Mouse (Mus musculus) stomach, postnatal 0 days (tissue): Measurements from ENCODE around the gene Gmeb1. TPM values are rescaled to one million over a fixed set of nuclear protein-coding genes. Genes with fewer than 3 reads are reported as not detected.

Experiments used
- ATAC-seq: fragments of 200-750 bp; cut with Nextera tagmentation; 2 replicates; pipeline ENCODE4 v1.8.0; 2017; ENCODE audit not compliant: low FRiP score, low TSS enrichment
- DNase-seq: peaks from one replicate; pipeline ENCODE4 v3.0.0-alpha.2; 2016; ENCODE audit warnings: low spot score
- H3K27ac ChIP-seq: fragments of 300-500 bp; sonication (generic); replicated peaks from 2 replicates; pipeline ENCODE4 v1.5.1; 2014; ENCODE audit warnings: mild to moderate bottlenecking, control low read depth
- H3K27me3 ChIP-seq: fragments of 300-500 bp; sonication (generic); 2 replicates; pipeline ENCODE4 v1.6.1; 2014; ENCODE audit warnings: low read length; ENCODE audit not compliant: control insufficient read depth, insufficient read depth
- H3K36me3 ChIP-seq: fragments of 300-500 bp; sonication (generic); 2 replicates; pipeline ENCODE4 v1.6.1; 2014; ENCODE audit warnings: low read length, mixed read lengths; ENCODE audit not compliant: control insufficient read depth, insufficient read depth
- H3K4me1 ChIP-seq: fragments of 300-500 bp; sonication (generic); replicated peaks from 2 replicates; pipeline ENCODE4 v1.6.1; 2014; ENCODE audit warnings: antibody characterized with exemption; ENCODE audit not compliant: control insufficient read depth, insufficient read depth
- H3K4me2 ChIP-seq: fragments of 300-500 bp; sonication (generic); replicated peaks from 2 replicates; pipeline ENCODE4 v1.6.1; 2014; ENCODE audit warnings: low read depth, mild to moderate bottlenecking, control low read depth, moderate library complexity
- H3K4me3 ChIP-seq: fragments of 300-500 bp; sonication (generic); 2 replicates; pipeline ENCODE4 v1.5.1; 2014; ENCODE audit warnings: low read depth, low read length, control low read depth
- H3K9ac ChIP-seq: fragments of 300-500 bp; sonication (generic); 2 replicates; pipeline ENCODE4 v1.6.1; 2014; ENCODE audit warnings: mild to moderate bottlenecking, low read length, control low read depth, mixed read lengths
- H3K9me3 ChIP-seq: fragments of 300-500 bp; sonication (generic); 2 replicates; pipeline ENCODE4 v1.6.1; 2016; ENCODE audit warnings: low read length; ENCODE audit not compliant: control insufficient read depth
- CTCF ChIP-seq: IDR thresholded peaks from 2 replicates; pipeline ENCODE4 v1.5.1; 2016; ENCODE audit warnings: antibody characterized with exemption, low read depth, mild to moderate bottlenecking, moderate library complexity
- EP300 ChIP-seq: optimal IDR thresholded peaks from 2 replicates; pipeline ENCODE3; 2016; ENCODE audit warnings: antibody characterized with exemption
- WGBS: fragments of 180-500 bp; shearing (Covaris S2); extraction: QIAGEN DNeasy Blood & Tissue Kit; methylation state at CpG from one replicate; pipeline ENCODE4 v1.1.7; 2014; 5-methylcytosine and 5-hydroxymethylcytosine counted together
- polyA plus RNA-seq: library from polyadenylated mRNA; unstranded; fragments of >200 nt; fragmentation: Nextera tagmentation; extraction: Ambion mirVana; gene quantifications from 2 replicates; pipeline ENCODE4 v1.2.1, GENCODE M21; 2015

Gene Gmeb1
- polyA plus RNA-seq, 1 experiment from 2014 or later = 11.4 TPM

- H3K27ac ChIP-seq = peak overlapping the region; percentile 96
- TF ChIP-seq EP300 (no peak), CTCF (no peak)
- no peaks in the 10 kb centered on the region for H3K36me3 ChIP-seq
- ATAC-seq = peak; percentile 88
- H3K9ac ChIP-seq = peak overlapping the region; percentile 97
- no peaks in the 10 kb centered on the region for H3K27me3 ChIP-seq
- peak; percentile 75 for DNase-seq
- H3K9me3 ChIP-seq = no peaks in the 10 kb centered on the region
- 1% methylated on average over 25 of the region's 64 CpGs for WGBS
- H3K4me1 ChIP-seq = no peaks in the 10 kb centered on the region
- peak overlapping the region; percentile 92 for H3K4me2 ChIP-seq
- peak overlapping the region; percentile 70 for H3K4me3 ChIP-seq
Observed at GRCm38 (mm10) chr4:132260404-132261379, 710 bp downstream of the Gmeb1 start.

- Histone ChIP-seq H3K9me3 (no peaks in the 10 kb centered on the region), H3K36me3 (no peaks in the 10 kb centered on the region), H3K27me3 (no peaks in the 10 kb centered on the region), H3K9ac (no peak overlapping the region), H3K4me2 (no peak overlapping the region), H3K27ac (peak overlapping the region; percentile 8; the same call in 1 of the 2 replicates), H3K4me1 (no peaks in the 10 kb centered on the region), H3K4me3 (no peak overlapping the region)
- DNase-seq = no peak
- TF ChIP-seq EP300 (no peak), CTCF (no peak)
- ATAC-seq = no peak
- 56% methylated on average over 4 of the region's 4 CpGs for WGBS
Observed at GRCm38 (mm10) chr4:132259248-132259647, 2.2 kb downstream of the Gmeb1 start.

- Histone ChIP-seq H3K27ac (no peak overlapping the region), H3K9ac (no peak overlapping the region), H3K4me3 (no peak overlapping the region), H3K4me2 (no peak overlapping the region), H3K36me3 (no peaks in the 10 kb centered on the region; the same call in 1 of the 2 replicates), H3K27me3 (no peaks in the 10 kb centered on the region), H3K4me1 (no peaks in the 10 kb centered on the region), H3K9me3 (no peaks in the 10 kb centered on the region)
- WGBS = 92% methylated on average over 3 of the region's 3 CpGs
- DNase-seq = no peak
- TF ChIP-seq EP300 = no peak
- TF ChIP-seq CTCF = no peak
- ATAC-seq = no peak
Observed at GRCm38 (mm10) chr4:132256384-132256783, 5.0 kb downstream of the Gmeb1 start.

- TF ChIP-seq CTCF (peak; percentile 38; the same call in 1 of the 2 replicates), EP300 (no peak)
- Histone ChIP-seq H3K4me1 (no peaks in the 10 kb centered on the region), H3K27me3 (no peaks in the 10 kb centered on the region), H3K9me3 (no peaks in the 10 kb centered on the region), H3K36me3 (peaks cover 4% of the 10 kb centered on the region; the same call in 1 of the 2 replicates), H3K4me2 (no peak overlapping the region), H3K27ac (no peak overlapping the region), H3K4me3 (no peak overlapping the region), H3K9ac (no peak overlapping the region)
- WGBS = 78% methylated on average over 3 of the region's 3 CpGs
- ATAC-seq = no peak
- DNase-seq = no peak
Observed at GRCm38 (mm10) chr4:132254986-132255385, 6.4 kb downstream of the Gmeb1 start.

- Histone ChIP-seq H3K4me2 (no peak overlapping the region), H3K27ac (no peak overlapping the region), H3K9me3 (no peaks in the 10 kb centered on the region), H3K36me3 (peaks cover 6% of the 10 kb centered on the region), H3K4me3 (no peak overlapping the region), H3K4me1 (no peaks in the 10 kb centered on the region), H3K9ac (no peak overlapping the region), H3K27me3 (no peaks in the 10 kb centered on the region)
- no peak for ATAC-seq
- no peak for DNase-seq
- WGBS = 62% methylated on average over 2 of the region's 2 CpGs
- TF ChIP-seq EP300 = no peak
- TF ChIP-seq CTCF = no peak
Observed at GRCm38 (mm10) chr4:132253622-132254021, 7.8 kb downstream of the Gmeb1 start.

GRCm38 (mm10) chr4:132253128-132253527 lies 8.3 kb downstream of the Gmeb1 start:
- Histone ChIP-seq H3K9ac (no peak overlapping the region), H3K4me2 (no peak overlapping the region), H3K9me3 (no peaks in the 10 kb centered on the region), H3K4me3 (no peak overlapping the region), H3K4me1 (no peaks in the 10 kb centered on the region), H3K27me3 (no peaks in the 10 kb centered on the region), H3K27ac (no peak overlapping the region), H3K36me3 (peaks cover 7% of the 10 kb centered on the region)
- TF ChIP-seq CTCF (no peak), EP300 (no peak)
- WGBS = 81% methylated on average over 8 of the region's 8 CpGs
- DNase-seq = no peak
- ATAC-seq = no peak
